Mouse (Mus musculus): ENCODE measurements around the gene Ppp1r14c. TPM values are rescaled to one million over a fixed set of nuclear protein-coding genes. Genes with fewer than 3 reads are reported as not detected.

The Ppp1r14c gene
- total RNA-seq (2021) (100 to 1,000 TPM; 156 to 164 TPM), polyA plus RNA-seq (2012; rRNA removed) (90.7 and 107 TPM in 2 replicates)
- long read RNA-seq, transcript Ppp1r14c-201 (4 exons, 2,617 nt): major isoform, 238 of 266 reads
- long read RNA-seq, transcript Ppp1r14c-202 (2 exons, 2,013 nt): minor isoform, 5 of 266 reads
- long read RNA-seq, partial matches to known transcripts: 7 of 266 reads
- long read RNA-seq, other reads (novel, unspliced or antisense): 16 of 266 reads

DNA sequence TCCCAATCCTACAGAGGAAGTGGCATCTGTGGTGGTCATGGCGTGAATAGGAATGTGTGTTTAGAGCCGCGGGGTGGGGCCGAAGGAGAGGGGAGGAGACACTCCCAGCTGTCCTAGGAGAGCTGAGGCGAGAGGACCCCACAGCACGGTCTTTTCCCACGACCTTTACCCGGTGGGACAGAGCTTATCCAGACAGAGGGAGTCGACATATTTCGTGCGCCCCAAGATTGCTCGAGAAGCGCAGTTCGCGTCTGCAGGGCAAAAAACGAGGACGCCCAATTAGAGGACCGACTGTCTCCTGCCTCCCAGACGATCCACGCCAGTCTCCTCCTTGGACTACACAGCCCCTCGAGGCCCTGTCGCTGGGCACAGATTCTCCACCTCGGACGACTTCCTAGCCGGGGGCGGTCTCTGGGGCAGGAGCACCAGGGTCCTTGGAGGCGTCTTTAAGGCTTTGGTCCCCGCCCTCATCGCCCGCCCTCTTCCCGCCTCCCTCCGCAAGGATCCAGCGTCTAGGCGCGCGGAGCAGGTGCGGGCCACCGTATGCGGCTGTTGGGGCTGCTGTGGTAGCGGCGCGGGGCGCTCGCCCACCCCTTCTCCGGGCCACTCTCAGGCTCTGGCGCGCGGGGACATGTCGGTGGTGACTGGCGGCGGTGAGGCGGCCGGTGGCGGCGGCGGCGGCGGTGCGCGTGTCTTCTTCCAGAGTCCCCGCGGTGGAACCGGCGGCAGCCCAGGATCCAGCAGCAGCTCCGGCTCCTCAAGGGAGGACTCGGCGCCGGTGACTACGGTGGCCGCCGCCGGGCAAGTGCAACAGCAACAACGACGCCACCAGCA lies at the start of gene Ppp1r14c:
Gene Ppp1r14c (plus strand): TSS at position 22 of the 834 bp plus-strand sequence.
- WGBS: 1% methylated on average over 73 of the region's 74 CpGs
- H3K79me2 ChIP-seq (replicated peaks; ENCODE audit: control insufficient read depth, insufficient read depth, low read length): 0 out of 2 replicates have a peak, but pooled peaks cover 1% of the 10 kb centered on the region
- TF ChIP-seq POLR2A (IDR thresholded peaks at IDR 0.05; ENCODE audit: insufficient read depth, low read depth, low read length): peak; percentile 20; the same call in 1 of the 2 replicates
- no peak for TF ChIP-seq EP300 (IDR thresholded peaks at IDR 0.05; ENCODE audit: insufficient read depth, low read depth, low read length)
- peak within 1 kb of the TSS; percentile 84 for H3K9ac ChIP-seq (ENCODE audit: low read depth, low read length)
- peaks cover 2% of the 10 kb centered on the region for H3K36me3 ChIP-seq (ENCODE audit: control insufficient read depth, insufficient read depth, low read length)
- H3K27ac ChIP-seq: peak within 1 kb of the TSS; percentile 89
- peak; percentile 45 to 51 for DNase-seq
- 0 out of 2 replicates have a peak, but pooled peaks cover 1% of the 10 kb centered on the region for H3K27me3 ChIP-seq (ENCODE audit: control insufficient read depth, insufficient read depth, low read length)
- intact Hi-C loops (cut with DNase I): loop anchor here (2.0 kb wide), 2 partner anchors 27 to 29 kb away; no protein-coding TSS in a partner anchor
- H3K4me3 ChIP-seq: peak within 1 kb of the TSS; percentile 66
- peaks cover 4% of the 10 kb centered on the region; the same call in 1 of the 2 replicates for H3K4me1 ChIP-seq (ENCODE audit: control insufficient read depth, insufficient read depth, low read length)

GRCm38 (mm10) chr10:3321406-3321805 lies 44.5 kb upstream of the Ppp1r14c start:
- Histone ChIP-seq H3K9ac (ENCODE audit: low read depth, low read length) (no peak overlapping the region), H3K27ac (no peak overlapping the region), H3K4me1 (ENCODE audit: control insufficient read depth, insufficient read depth, low read length) (no peaks in the 10 kb centered on the region), H3K79me2 (replicated peaks; ENCODE audit: control insufficient read depth, insufficient read depth, low read length) (no peaks in the 10 kb centered on the region), H3K36me3 (ENCODE audit: control insufficient read depth, insufficient read depth, low read length) (no peaks in the 10 kb centered on the region), H3K27me3 (ENCODE audit: control insufficient read depth, insufficient read depth, low read length) (no peaks in the 10 kb centered on the region), H3K4me3 (no peak overlapping the region)
- intact Hi-C loops (cut with DNase I): no loop called here
- 74% methylated on average over 2 of the region's 2 CpGs for WGBS
- no peak for TF ChIP-seq CTCF (IDR thresholded peaks at IDR 0.05)
- DNase-seq: no peak

GRCm38 (mm10) chr10:3325447-3325846 lies 40.4 kb upstream of the Ppp1r14c start:
- whole genome bisulfite sequencing: 37% methylated on average over 1 of the region's 1 CpGs
- no peaks in the 10 kb centered on the region for H3K36me3 ChIP-seq (ENCODE audit: control insufficient read depth, insufficient read depth, low read length)
- H3K4me3 ChIP-seq: no peak overlapping the region
- TF ChIP-seq EP300 (IDR thresholded peaks at IDR 0.05; ENCODE audit: insufficient read depth, low read depth, low read length) (no peak), CTCF (IDR thresholded peaks at IDR 0.05) (peak; percentile 70)
- no peak overlapping the region for H3K9ac ChIP-seq (ENCODE audit: low read depth, low read length)
- no peaks in the 10 kb centered on the region for H3K27me3 ChIP-seq (ENCODE audit: control insufficient read depth, insufficient read depth, low read length)
- no peaks in the 10 kb centered on the region for H3K79me2 ChIP-seq (replicated peaks; ENCODE audit: control insufficient read depth, insufficient read depth, low read length)
- intact Hi-C loops (cut with DNase I): no loop called here
- no peak for DNase-seq
- H3K27ac ChIP-seq: no peak overlapping the region
- H3K4me1 ChIP-seq (ENCODE audit: control insufficient read depth, insufficient read depth, low read length): no peaks in the 10 kb centered on the region

DNA sequence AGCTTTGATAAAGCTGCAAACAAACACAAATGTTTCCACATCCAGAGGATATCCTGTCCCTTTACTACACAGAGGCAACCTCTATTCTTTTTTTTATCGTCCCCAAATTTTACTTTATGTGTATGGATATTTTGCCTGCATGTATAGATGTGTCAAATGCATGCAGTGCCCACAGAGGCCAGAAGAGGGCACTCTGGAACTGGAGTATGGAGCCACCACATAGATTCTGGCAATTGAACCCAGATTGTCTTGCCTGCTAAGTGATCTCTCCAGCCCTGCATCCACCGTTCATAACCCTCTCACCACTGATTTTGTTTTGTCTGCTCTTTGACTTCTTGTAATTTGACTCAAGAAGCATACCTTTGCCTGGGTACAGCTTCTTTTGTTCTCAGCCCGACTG lies 33.0 kb upstream of the Ppp1r14c start:
- H3K4me3 ChIP-seq: no peak overlapping the region
- intact Hi-C loops (cut with DNase I): loop anchor here (1.0 to 5.0 kb wide), 2 partner anchors 198 to 609 kb away; no protein-coding TSS in a partner anchor
- DNase-seq: peak; percentile 37 to 78
- no peaks in the 10 kb centered on the region for H3K79me2 ChIP-seq (replicated peaks; ENCODE audit: control insufficient read depth, insufficient read depth, low read length)
- H3K36me3 ChIP-seq (ENCODE audit: control insufficient read depth, insufficient read depth, low read length): no peaks in the 10 kb centered on the region
- no peaks in the 10 kb centered on the region; the same call in 1 of the 2 replicates for H3K4me1 ChIP-seq (ENCODE audit: control insufficient read depth, insufficient read depth, low read length)
- WGBS: 18% methylated on average over 3 of the region's 3 CpGs
- H3K27me3 ChIP-seq (ENCODE audit: control insufficient read depth, insufficient read depth, low read length): no peaks in the 10 kb centered on the region
- H3K27ac ChIP-seq: no peak overlapping the region
- TF ChIP-seq CTCF (IDR thresholded peaks at IDR 0.05) (peak; percentile 97), POLR2A (IDR thresholded peaks at IDR 0.05; ENCODE audit: insufficient read depth, low read depth, low read length) (no peak), EP300 (IDR thresholded peaks at IDR 0.05; ENCODE audit: insufficient read depth, low read depth, low read length) (0 out of 2 replicates have a peak, but pooled peaks have one; percentile 17)
- H3K9ac ChIP-seq (ENCODE audit: low read depth, low read length): no peak overlapping the region

GRCm38 (mm10) chr10:3334570-3334969 lies 31.3 kb upstream of the Ppp1r14c start:
- DNase-seq: no peak
- no peaks in the 10 kb centered on the region for H3K27me3 ChIP-seq (ENCODE audit: control insufficient read depth, insufficient read depth, low read length)
- peaks cover 2% of the 10 kb centered on the region; the same call in 1 of the 2 replicates for H3K4me1 ChIP-seq (ENCODE audit: control insufficient read depth, insufficient read depth, low read length)
- no peak overlapping the region for H3K27ac ChIP-seq
- no peaks in the 10 kb centered on the region for H3K79me2 ChIP-seq (replicated peaks; ENCODE audit: control insufficient read depth, insufficient read depth, low read length)
- peaks cover 4% of the 10 kb centered on the region for H3K36me3 ChIP-seq (ENCODE audit: control insufficient read depth, insufficient read depth, low read length)
- intact Hi-C loops (cut with DNase I): loop anchor here (5.0 kb wide), 1 partner anchor 608 kb away; no protein-coding TSS in a partner anchor
- TF ChIP-seq POLR2A (IDR thresholded peaks at IDR 0.05; ENCODE audit: insufficient read depth, low read depth, low read length): no peak
- no peak for TF ChIP-seq EP300 (IDR thresholded peaks at IDR 0.05; ENCODE audit: insufficient read depth, low read depth, low read length)
- TF ChIP-seq CTCF (IDR thresholded peaks at IDR 0.05): no peak
- no peak overlapping the region for H3K9ac ChIP-seq (ENCODE audit: low read depth, low read length)
- no peak overlapping the region for H3K4me3 ChIP-seq
